Mouse (Mus musculus) thymus, postnatal 25 days (tissue): ENCODE results near the gene Arih2.
A peak's percentile ranks its signal among the peaks of the same experiment; 100 is the strongest.

ENCODE experiments used
- DNase-seq: peaks from one replicate; pipeline ENCODE4 v3.0.0; 2022

The Arih2 gene

DNA sequence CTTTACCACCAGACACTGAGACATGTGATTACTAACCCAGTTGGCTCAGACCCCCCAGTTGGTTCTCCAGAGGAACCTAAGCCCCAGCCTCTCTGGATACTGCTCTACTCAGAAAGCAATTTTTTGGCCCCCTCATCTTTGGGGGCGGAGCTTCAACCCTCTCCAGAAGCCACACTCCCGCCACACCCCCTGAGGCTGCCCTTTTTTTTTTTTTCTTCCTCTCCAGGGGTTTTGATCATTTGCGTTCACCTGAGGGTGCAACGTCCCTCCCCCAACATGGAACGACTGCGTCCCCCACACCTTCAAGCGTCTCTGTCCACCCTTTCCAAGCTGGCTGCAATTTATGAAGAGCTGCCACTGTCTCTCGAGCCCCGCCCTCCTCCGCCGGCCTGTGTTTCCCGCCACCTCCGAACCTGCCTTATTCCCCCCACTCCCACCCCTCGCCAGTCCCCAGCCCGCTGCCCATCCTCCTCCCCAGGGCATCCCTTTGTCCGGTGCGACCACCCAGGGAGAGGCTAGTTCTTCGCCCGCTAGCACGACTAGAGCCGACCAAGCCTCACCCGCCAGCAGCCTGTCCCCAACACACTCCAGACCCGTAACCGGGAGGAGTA, 71.1 kb downstream of the Arih2 start:
- DNase-seq, result peak; percentile 47

DNA sequence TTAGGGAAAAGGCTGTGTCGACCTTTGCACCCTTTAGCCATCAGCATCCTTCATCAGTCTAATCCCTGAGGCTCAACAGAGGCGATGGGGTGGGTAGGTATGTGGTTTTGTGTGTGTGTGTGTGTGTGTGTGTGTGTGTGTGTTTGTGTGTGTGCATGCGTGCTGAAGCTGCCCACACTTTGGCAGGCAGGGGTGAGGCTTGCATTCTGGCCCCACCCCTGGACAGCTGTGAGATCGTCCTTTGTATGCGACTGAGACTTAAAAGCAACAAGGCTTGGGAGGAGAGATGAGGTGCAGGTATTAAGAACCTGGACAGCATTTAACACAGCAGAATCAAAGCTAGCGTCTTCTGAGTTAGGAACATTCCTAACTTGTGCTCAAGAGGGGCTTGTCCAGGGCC, 72.2 kb downstream of the Arih2 start:
- no peak for DNase-seq

DNA sequence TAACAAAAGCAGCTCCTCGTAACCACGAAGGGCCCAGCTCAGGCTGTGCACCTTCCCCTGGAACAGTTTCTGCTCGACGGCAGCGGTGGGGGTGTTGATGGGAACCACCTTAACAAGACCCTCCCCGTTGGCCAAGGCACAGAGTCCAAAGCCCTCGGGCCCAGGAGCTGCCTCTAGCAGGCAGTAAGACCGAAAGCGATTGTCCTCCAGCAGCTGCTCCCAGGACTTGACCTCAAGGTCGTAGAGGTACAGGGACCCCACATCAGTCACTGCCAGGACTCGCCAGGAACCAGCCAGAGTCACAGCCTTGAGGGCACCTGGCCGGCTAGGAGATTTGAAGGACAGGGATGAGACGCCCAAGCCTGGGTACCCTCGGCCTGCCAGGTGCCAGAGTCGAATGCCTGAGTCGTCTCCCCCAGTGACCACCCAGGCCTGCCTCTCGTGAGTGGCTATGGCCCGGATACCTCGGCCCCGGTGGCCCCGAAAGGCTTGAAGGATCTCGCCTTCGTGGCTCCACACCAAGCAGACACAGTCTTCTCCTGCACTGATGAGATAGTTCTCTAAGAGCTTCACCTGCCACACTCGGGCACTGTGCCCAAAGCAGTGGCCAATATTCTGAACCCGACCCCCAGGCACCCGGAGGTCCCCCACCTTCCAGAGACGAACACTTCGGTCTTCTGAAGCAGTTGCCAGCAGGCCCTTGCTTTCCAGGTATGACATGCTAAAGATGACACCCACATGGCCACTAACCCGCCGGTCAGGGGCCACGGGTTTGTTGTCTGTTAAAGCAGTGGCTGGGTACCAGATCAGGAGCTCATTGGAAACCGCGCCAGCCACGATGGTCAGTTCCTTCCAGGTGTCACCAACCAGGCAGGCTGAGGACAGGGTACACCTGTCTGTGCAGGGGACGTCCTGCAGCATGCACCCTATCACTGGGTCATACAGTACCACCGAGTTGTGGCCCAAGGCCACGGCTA, 73.6 kb downstream of the Arih2 start:
- DNase-seq, result no peak

DNA sequence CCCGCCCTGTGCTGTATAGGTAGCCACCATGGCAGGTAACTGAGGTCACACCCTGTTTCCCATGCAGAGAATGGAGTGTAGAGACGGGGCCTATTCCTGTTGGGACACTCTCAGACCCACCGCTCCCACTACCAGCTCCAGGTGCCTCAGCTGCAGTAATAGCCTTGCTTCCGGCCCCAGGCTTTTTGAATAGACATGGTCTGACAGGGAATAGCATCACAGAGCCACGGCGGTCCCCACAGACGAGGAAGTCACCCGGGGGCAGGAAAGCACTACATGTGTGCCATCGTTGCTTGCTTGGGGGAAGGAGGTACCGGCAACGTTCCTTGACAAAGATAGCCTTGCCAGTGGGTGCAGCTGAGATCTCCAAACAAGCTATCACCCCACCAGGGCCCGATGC, 74.3 kb downstream of the Arih2 start:
- DNase-seq, result no peak

DNA sequence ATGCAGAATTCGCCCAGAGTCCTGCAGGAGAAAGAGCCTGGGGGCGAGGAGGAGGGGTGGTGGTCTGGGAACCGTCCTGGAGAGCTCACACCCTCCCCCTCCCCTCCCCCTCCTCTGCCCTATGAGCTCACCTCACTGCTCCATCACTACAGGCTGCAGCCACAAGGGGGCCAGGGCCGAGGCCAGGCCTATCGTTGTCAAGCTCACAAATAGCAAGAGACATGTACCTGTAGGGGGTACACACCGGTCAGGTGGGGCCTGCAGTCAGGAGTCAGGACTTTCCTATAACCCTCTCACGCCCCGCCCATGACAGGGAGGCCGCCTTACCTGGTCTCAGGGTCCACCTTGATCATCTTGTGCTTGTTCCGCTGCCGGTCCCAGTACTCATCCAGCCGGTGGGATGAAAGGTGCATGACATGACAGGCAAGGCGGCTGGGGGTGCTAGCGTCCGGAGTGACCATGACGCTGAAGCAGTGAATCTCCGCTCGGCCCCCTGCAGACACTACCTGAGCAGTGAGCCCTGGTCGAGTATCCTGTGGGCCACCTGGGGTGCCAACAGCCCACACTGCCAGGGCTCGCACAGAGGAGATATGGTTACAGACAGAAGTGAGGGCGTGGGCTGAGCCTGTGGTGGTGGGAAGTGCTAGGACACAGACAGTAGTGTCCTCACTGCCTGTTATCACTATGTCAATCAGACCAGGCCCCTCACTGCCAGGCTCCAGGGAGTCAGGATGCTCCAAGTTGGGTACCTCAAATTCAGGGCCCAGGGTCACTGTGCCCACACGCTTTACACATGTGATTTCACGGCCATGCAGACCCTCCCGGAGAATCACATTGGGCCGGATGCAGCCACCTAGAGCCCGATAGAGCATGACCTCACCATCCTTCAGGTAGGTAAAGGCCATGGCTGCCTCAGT, 75.2 kb downstream of the Arih2 start:
- peak; percentile 76 for DNase-seq

DNA sequence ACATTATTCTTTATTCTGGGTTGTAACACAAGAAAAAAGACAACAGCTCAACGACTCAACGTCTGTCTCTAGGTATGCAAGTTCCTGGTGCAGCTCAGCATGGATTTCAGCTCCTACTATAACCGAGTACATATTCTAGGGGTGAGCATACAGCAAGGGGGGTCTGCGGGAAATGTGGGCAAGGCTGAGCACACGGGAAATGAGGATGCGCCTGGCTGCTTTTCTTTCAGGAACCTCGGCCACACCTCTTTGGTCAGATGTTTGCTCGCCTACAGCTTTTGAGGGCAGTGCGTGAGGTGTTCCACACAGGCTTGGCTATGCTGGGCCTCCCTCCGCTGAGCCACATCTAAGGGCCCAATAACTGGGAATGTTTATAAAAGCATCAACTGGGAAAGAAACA, 76.9 kb downstream of the Arih2 start:
- DNase-seq, result no peak

DNA sequence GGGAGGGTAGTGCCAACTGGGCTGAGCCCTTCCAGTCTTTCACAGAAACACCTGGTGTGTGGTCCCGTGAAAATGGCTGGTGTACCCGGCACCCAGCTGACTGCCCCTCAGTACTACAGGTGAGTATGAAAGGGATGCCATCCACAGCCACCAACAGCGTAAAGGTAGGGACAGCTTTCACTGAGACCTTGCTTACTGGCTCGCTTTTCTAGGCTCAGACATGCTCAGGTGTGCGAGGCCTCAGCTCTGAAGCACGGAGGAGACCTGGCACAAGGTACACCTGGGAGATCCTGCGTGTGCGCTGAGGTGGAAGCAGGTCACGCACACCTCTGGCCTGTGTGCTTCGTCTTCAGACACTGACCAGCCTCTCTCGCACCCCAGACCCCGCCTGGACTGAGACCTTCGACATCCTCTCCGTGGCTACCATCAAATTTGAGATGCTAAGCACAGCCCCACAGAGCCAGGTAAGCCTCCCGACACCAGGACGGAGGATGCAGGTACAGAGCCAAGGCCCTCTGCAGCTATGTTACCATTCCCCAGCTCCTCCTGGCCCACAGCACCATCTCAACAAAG, 77.7 kb downstream of the Arih2 start:
- DNase-seq, result no peak

DNA sequence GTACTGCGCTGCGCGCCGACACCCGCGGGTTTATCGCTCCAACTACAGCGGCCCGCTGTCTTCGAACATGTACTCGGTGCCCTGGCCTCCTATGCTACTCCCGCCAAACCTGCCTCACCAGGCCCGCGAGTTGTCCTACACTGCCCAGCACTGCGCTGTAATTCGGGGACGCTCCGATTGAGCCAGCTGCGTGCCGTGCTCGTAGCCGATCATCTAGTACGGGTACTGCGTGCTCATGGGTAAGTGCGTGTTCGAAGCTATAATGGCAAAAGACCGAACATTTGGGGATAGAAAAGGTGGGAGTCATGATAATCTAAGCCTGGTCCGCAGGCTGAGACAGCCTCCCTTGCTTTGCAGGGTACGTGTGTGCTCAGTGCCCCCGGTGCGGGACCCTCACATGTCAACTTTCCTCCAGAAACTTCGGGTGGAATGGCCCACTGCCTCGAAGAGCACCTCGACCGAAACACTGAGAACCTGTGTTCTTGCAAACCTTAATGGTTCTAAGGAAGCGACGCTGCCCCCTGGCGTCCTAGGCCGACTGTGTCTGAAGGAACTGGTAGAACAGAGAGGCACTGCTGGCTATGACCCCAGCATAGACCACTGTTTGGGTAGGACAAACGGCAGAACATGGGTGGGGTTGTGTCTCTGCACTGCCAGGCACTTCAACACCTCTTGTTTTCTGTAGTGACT, 78.8 kb downstream of the Arih2 start:
- DNase-seq, result peak; percentile 89

DNA sequence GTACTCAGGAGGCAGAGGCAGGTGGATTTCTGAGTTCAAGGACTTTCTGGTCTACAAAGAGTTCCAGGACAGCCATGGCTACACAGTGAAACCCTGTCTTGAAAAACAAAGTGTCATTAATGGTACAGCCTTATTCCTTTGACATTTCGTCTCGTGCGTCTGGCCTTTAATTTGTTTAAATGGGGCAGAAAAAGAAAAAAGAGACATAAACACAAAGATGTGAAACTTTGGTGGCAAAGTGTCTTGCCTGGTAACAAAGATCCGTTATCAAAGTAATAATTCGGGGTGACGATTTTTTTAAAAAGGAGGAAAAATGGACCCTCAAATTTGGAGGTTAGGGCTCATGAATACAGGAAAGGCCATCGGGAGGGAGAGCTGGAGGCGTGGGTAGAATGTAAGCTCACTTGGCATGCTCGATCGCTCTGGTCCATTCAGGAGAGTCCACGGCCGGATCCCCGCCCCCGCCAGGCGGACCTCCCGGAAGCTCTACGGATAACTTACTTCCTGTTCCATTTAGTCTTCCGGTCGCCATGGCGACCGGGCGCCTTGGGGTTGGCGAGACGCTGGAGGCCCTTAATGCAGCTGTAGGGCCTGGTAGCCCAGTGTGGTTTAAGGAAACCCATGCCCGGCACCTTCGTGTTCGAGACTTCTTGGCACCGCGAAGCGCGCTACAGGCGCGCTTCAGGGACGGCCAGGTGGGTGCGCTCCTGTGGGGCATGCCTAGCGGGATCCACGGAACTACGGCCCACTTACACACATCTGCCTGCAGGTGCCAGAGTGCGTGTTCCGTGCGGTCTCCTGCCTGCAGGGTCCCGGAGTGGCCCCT, 79.6 kb downstream of the Arih2 start, which contains the start of gene Dalrd3:
Gene Dalrd3 (plus strand): TSS at position 506 of the 826 bp plus-strand sequence.
- peak; percentile 84 for DNase-seq

DNA sequence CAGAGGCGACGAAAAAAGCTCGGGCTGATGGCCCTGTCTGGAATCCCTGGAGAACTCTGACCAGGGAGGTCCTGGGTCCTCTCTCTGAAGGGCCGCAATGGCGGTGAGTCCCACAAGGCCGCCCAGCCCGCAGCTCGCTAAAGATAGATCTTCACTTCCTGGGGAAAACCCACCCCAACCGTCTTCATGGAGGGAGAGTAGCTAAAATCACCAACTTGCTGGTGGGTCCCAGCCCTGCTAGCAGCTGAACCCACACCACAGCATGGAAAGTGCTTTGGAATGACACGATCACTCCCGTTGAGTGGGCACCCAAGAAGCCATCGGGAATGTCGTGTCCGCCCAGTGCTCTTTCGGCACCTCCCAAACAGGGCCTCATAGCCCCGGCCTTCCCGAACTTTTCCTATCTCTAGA, 80.7 kb downstream of the Arih2 start:
- DNase-seq, result peak; percentile 36

DNA sequence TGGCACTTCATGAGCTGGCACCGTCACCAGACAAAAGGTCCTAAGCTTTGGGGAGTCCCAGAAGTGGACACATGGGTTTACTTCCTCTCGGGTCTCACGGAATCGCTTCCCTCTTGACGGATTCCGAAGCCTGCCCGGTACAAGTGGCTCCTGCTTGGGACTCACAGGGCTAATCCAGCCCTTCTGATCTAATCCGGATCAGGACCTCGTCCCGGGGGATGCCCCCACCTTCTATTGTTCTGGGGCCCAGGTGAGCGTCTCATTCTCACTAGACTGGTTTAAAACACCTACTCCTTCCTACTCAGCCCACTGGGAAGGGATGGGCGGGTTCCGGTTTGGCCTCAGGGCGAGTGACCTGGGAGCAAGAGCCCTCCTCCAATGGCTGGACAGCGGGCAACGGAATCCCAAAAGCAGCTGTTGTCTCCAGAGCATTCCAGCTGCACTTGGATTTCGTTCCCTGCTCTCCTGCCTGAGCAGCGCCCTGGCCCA, 81.2 kb downstream of the Arih2 start:
- no peak for DNase-seq

DNA sequence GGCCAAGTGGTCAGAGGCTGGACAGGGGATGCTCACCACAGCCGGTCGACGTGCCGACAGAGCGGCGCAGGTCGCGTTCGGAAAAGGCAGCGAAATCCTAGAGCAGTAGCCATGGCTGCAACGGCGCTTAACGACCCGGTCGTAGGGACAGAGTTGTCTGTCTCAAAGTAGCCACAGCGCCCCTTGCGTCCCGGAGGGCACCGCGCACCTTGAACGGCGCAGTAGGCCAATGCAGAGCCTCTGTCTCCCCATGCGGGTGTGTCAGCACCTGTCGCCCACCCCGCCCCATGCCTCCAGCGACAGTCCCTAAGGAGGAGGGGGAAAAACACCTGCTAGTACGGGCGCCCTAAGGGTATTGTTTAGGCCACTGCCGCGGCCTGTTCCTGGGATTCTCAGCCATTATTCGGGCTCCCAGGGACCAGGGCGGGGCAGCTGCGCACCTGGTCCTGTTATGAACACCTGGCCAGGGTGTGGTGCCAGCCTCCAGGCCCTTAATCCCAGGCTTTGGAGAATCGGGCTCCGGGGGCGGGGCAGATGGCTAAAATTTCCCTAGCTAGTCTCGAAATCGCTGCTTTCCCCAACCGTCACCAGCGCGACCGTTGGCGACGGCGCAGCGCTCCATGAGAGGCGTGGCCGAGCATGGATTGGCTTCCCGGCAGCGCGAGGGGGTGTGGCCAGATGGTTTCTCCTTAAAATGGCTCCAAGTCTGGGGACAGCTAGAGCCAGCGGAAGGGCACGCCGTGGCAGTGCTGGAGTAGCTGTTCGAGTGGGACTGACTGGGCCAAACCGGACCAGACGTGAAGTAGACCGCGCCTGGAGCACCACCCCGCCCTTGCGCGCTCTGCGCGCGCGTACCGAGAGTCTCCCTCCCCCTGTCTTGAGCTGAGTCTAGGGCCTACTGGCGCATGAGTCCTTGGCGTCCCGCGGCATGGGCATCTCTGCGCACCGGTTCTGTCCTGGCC, 82.1 kb downstream of the Arih2 start, which contains the start of gene Ndufaf3:
Gene Ndufaf3 (minus strand): TSS at position 620 of the 962 bp plus-strand sequence.
- peak; percentile 98 for DNase-seq

DNA sequence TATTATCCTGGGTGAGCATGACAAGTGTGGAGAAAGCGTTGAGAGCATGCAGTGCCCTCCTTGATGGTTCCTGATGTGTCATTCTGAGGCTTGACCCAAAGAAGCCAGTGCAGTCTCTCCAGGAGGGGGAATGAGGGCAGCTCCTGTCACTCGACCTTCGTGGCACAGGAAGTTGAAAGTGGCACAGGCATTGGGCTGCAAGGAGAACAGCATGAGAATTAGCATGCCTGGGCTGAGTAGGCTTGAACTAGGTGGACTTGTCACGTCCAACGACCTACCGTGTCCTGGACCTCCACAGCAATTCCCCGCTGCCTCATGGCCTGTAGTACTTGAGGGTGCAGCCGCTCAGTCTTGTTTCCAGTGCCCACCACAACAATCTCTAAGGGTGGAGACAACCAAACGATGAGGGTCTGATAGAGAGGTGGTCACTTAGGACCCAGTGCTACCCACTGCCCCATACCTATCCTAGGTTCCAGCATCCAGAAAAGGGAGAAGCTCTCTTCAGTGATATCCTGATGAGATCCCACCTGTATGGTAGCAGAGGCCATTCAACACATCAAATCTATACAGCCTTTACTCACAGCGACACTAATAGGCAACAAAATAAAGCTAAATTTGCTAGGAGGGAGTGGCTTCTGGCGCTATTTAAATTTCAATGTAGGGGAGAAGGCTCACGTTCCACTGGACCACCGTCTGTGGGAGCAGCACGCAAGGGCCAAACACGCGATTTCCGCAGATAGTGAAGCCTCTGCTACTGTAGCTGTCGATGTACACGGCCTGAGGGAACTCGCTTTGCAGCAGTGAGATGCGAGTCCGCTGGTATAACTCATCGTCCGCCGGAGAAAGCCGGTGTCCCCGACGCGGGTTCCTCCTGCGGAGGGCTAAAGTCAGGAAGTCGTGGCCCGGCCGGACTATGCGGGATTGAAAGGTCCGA, 83.0 kb downstream of the Arih2 start:
- DNase-seq, result no peak

DNA sequence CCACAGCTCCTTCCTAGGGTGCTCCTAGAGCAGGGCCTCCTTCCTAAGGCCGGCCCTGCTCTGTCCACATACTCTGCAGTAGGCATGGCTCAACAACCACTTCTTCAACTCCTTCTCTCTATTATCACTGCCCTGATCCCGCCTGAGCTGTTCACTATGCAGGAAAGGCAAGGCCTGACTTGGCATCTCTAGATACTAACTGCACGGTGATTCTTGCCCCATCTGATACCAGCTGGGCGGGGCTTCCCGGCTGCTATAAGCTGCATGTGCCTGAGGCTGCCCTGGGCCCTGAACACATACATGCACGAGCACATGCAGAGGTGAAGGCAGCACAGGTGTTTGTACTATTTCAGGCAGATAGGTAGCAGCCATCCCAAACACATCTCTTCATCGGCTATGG, 85.1 kb downstream of the Arih2 start:
- DNase-seq, result no peak

DNA sequence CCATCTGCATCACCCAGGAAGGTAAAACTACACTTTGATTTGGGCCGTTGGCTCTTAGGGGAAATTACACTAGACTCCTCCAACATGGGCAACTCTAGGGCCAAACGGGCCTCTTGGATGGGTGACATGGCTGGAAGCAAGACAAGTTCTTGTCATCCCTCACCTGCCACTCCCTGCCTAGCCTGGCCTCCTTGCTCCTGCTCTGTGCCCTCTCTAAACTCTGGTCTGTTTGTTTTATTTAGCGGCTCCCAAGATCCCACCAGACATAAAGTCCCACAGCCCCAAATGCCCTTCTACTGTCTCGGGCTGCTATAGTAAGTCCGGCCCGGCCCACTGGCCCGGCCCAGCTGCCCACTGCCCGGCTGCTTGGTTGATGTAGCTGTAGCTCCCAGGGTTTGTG, 85.5 kb downstream of the Arih2 start:
- no peak for DNase-seq

DNA sequence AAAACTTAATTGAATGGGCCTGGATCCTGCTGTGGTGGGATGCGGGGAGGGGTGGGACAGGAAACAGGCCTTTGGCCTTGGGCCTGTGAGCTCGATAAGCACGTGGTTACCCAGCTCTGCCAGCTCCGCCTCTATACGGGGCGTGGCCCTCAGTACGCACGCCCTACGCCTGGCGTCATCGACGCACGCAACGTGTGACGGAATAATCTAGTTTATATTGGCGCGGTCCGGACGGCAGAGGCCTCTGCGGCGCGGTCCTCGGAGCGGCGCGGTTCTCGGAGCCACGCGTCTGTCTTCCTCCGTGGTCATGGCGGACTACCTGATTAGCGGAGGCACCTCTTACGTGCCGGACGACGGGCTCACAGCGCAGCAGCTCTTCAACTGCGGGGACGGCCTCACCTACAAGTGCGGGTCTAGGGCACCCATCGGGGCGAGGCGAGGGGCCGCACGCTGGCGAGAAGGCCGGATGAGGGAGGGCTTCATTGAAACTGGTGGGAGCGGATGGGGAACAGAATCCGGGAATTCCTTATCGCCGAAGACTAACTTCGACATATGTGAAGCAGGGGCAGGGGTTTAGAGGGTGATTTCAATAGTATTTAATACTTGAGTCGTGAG, 88.9 kb downstream of the Arih2 start, which contains the start of gene Impdh2:
Gene Impdh2 (plus strand): TSS at position 60 of the 615 bp plus-strand sequence.
- DNase-seq, result peak; percentile 94

DNA sequence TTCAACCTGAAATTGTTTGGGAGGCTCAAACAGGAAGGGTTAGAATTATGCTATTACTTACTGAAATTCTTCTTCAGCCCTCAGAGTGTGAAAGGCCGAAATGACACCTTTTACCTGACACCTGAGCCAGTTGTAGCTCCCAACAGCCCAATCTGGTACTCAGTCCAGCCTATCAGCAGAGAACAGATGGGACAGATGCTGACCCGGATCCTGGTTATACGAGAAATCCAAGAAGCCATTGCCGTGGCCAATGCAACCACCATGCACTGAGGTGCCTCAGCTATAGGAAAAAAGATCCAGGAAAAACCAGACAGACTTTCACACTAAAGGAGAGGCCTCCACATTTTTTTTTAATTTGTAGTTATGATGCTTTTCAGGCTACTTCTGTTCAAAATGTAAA, 90.0 kb downstream of the Arih2 start:
- DNase-seq, result no peak
